Mouse (Mus musculus): ENCODE data around the gene Cbx7. TPM values are rescaled to one million over a fixed set of nuclear protein-coding genes. Genes with fewer than 3 reads are reported as not detected.

Gene Cbx7
- polyA plus RNA-seq (2012; rRNA removed; ENCODE audit: low replicate concordance): 55.6 and 76.8 TPM in 2 replicates

GRCm38 (mm10) chr15:79970940-79971339 lies at the start of gene Cbx7:
Cbx7 (minus strand) TSS chr15:79971119.

DNA sequence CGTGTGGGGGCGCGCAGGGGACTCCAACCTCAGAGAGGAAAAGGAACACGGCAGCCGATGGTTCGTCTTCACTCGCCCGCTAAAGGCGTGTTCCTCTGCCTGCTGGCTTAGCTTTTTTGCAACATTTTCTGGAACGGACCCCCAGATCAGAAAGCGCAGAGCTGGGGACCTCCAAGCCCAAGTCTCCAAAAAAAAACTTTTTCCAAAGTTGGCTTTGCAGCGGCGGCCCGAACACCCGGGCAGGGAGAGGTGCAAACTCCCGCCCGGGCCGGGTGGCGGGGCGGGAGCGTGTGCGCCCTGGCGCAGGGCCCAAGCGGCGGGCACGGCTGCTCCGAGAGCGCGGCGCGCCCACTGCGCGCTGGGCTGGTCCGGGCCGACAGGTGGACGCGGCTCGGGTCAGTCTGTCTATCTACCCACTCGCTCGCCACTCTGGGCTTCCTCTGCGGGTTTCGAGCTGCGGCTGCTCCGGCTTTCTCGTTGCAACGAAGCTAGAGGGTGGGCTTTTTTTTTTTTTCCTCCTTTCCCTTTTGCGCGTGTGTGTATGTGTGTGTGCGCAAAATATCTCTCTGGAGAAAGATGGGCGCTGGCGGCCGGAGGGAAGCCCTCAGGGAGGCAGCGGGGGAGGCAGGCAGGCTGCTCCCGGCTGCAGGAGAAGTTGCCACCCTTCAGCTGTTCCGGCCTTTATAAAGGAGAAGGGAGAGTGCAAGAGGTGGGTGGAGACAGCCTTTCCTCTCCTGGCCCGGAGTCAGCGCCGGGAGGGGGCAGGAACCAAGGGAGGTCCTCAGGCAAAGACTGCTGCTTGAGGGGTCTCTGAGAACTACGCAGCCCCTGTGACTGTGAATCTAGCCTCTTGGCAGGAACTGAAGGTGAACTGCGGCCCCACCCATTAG lies 43.6 kb upstream of the Cbx7 start, which contains the start of gene Pdgfb:
Gene Pdgfb, minus strand, starts transcription at position 657 of the 890 bp plus-strand sequence.

DNA sequence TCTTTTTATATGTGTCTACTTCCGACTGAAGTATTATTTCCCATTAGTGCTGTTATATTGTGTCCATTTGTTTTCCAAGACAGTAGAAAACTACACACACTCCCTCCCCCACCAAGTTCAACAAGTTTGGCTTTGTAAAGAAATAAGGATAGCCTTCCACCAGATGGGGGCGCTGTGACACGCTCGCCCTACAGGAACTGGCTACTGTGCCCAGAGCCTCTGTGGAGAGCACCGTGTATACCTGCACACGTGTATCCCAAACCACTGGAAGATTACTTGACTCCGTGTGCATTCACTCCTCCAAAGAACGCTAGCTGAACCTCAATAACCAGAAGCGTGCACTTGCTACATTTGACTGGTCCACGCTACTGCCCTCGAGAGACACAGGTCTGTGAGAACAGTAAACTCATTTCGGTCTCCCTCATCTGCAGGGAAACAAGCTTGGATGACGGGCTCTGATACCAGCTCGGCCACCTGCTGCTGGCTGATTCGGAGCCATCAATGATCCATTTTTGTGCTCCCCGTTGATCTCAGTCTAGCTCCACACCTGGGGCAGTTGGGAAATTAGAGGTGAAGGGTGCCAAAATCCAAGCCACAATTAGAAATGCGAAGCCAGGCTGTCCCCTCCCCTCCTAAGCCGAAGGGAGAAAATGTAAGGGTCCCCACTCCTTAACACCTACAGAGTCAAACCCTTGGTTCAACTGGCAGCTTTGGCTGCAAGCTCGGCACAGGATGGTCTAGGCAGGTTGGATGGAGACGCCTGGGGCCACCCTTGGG lies 79.3 kb downstream of the Cbx7 start, which contains the start of gene Apobec3:
Gene Apobec3, plus strand, starts transcription at position 224 of the 777 bp plus-strand sequence.

Other genes with a start within 250 kb of the Cbx7 start
- gene Sun2, start 228.6 kb downstream of the Cbx7 start, polyA plus RNA-seq (2012; rRNA removed; ENCODE audit: low replicate concordance): 116 and 155 TPM in 2 replicates
- 31.8 and 32.2 TPM in 2 replicates for gene Dnal4, start 193.3 kb downstream of the Cbx7 start, polyA plus RNA-seq (2012; rRNA removed; ENCODE audit: low replicate concordance)
- 1.1 and 1.6 TPM in 2 replicates for gene Nptxr, start 166.4 kb downstream of the Cbx7 start, polyA plus RNA-seq (2012; rRNA removed; ENCODE audit: low replicate concordance)
- 2.5 TPM in 1 of 2 replicates, not detected in the other for gene Npcd, start 136.9 kb downstream of the Cbx7 start, polyA plus RNA-seq (2012; rRNA removed; ENCODE audit: low replicate concordance)
- gene Cbx6, start 136.4 kb downstream of the Cbx7 start, polyA plus RNA-seq (2012; rRNA removed; ENCODE audit: low replicate concordance): 50.6 and 89.8 TPM in 2 replicates
- gene Apobec3, start 79.5 kb downstream of the Cbx7 start, polyA plus RNA-seq (2012; rRNA removed; ENCODE audit: low replicate concordance): 71.3 and 98.3 TPM in 2 replicates
- gene Pdgfb, start 43.9 kb upstream of the Cbx7 start, polyA plus RNA-seq (2012; rRNA removed; ENCODE audit: low replicate concordance): 40.3 and 42.8 TPM in 2 replicates
- gene Syngr1, start 120.2 kb upstream of the Cbx7 start, polyA plus RNA-seq (2012; rRNA removed; ENCODE audit: low replicate concordance): 53.8 and 69.3 TPM in 2 replicates
- 443 and 476 TPM in 2 replicates for gene Rpl3, start 120.7 kb upstream of the Cbx7 start, polyA plus RNA-seq (2012; rRNA removed; ENCODE audit: low replicate concordance)
- gene Tab1, start 162.0 kb upstream of the Cbx7 start, polyA plus RNA-seq (2012; rRNA removed; ENCODE audit: low replicate concordance): 22.7 and 23.2 TPM in 2 replicates
- 4.7 and 5.7 TPM in 2 replicates for gene Mgat3, start 202.6 kb upstream of the Cbx7 start, polyA plus RNA-seq (2012; rRNA removed; ENCODE audit: low replicate concordance)